Mouse (Mus musculus) cerebral cortex, adult 2 months (tissue): ENCODE data around the gene Tdrd1.

Experiments
- WGBS: fragments of 180-500 bp; shearing (Covaris S2); methylation state at CpG from one replicate; pipeline ENCODE4 v1.1.7; 2018; 5-methylcytosine and 5-hydroxymethylcytosine counted together

The Tdrd1 gene

GRCm38 (mm10) chr19:56915084-56915483 lies 89.1 kb downstream of the Tdrd1 start:
- 83% methylated on average over 6 of the region's 6 CpGs for WGBS
